Mouse (Mus musculus): ENCODE results near the gene Set.

- TF ChIP-seq POLR2A (IDR thresholded peaks at IDR 0.05; ENCODE audit: borderline replicate concordance, extremely low read depth, low read depth, low read length) (no peak), CTCF (IDR thresholded peaks at IDR 0.05; ENCODE audit: insufficient read depth, low read length) (no peak)
Observed at GRCm38 (mm10) chr2:30072875-30073274, 15.7 kb downstream of the Set start.

Data from lung, adult 2 months (tissue).